Mouse (Mus musculus) brain, embryonic 14.5 days (tissue): ENCODE results near the gene Nudt22.

Experiments
- CTCF ChIP-seq: fragments of 200-500 bp; IDR thresholded peaks from 2 replicates; pipeline ENCODE4 v1.5.1; 2012; ENCODE audit warnings: inconsistent platforms, mild to moderate bottlenecking, moderate library complexity, borderline replicate concordance; ENCODE audit not compliant: insufficient read depth, insufficient read length; ENCODE audit errors: extremely low read depth
- POLR2A ChIP-seq: fragments of 200-500 bp; IDR thresholded peaks from 2 replicates; pipeline ENCODE4 v1.6.1; 2012; ENCODE audit warnings: mild to moderate bottlenecking, inconsistent platforms, borderline replicate concordance; ENCODE audit not compliant: poor library complexity, insufficient read depth, insufficient read length, severe bottlenecking; ENCODE audit errors: extremely low read depth

DNA sequence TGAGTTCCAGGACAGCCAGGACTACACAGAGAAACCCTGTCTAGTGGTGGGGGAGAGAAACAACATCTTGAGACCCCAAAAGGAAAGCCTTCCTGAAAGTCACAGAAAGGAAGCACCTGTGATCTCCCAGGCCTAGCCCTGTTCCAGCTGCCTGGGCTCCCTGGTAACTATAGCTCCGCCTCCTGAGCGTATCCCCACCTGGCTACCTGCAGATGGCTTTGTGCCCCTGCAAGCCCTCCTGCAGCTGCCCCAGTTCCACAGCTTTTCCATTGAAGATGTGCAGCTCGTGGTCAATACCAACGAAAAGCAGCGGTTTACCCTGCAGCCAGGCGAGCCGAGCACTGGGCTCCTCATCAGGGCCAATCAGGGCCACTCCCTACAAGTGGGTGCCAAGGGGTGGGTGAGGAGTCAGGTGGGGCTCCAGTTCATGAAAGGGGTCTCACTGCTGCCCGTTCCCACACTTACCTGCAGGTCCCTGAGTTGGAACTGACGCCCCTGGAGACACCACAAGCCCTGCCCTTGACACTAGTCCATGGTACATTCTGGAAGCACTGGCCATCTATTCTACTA is 1.9 kb upstream of the Nudt22 start:
- TF ChIP-seq CTCF (no peak), POLR2A (no peak)
